Mouse (Mus musculus) thymus, adult 2 months (tissue): ENCODE measurements around the gene Sec31a. TPM values are rescaled to one million over a fixed set of nuclear protein-coding genes. Genes with fewer than 3 reads are reported as not detected.

ENCODE experiments used
- DNase-seq: peaks from one replicate; pipeline ENCODE4 v3.0.0; 2021
- H3K27ac ChIP-seq: fragments of 200-500 bp; 2 replicates; pipeline ENCODE4 v1.5.1; 2012; ENCODE audit warnings: low read length, control low read depth; ENCODE audit not compliant: control insufficient read depth, insufficient read depth
- H3K27me3 ChIP-seq: fragments of 200-500 bp; 2 replicates; pipeline ENCODE4 v1.6.1; 2012; ENCODE audit warnings: mild to moderate bottlenecking, low read length, moderate library complexity, mixed read lengths; ENCODE audit not compliant: control insufficient read depth, insufficient read depth
- H3K36me3 ChIP-seq: fragments of 200-500 bp; 2 replicates; pipeline ENCODE4 v1.6.1; 2012; ENCODE audit warnings: mild to moderate bottlenecking, low read length, moderate library complexity; ENCODE audit not compliant: control insufficient read depth, insufficient read depth
- H3K4me1 ChIP-seq: fragments of 200-500 bp; replicated peaks from 2 replicates; pipeline ENCODE4 v1.6.1; 2012; ENCODE audit warnings: low read length; ENCODE audit not compliant: control insufficient read depth, insufficient read depth
- H3K4me3 ChIP-seq: fragments of 200-500 bp; 2 replicates; pipeline ENCODE4 v1.5.1; 2012; ENCODE audit warnings: mild to moderate bottlenecking, low read length, control low read depth, moderate library complexity; ENCODE audit not compliant: control insufficient read depth, insufficient read depth
- CTCF ChIP-seq: fragments of 200-500 bp; IDR thresholded peaks from 2 replicates; pipeline ENCODE4 v1.5.1; 2012; ENCODE audit warnings: mild to moderate bottlenecking, control low read depth, low read length, moderate library complexity, borderline replicate concordance; ENCODE audit not compliant: control insufficient read depth, poor library complexity, insufficient read depth; ENCODE audit errors: extremely low read depth
- POLR2A ChIP-seq: fragments of 200-500 bp; IDR thresholded peaks from 2 replicates; pipeline ENCODE4 v1.6.1; 2012; ENCODE audit warnings: mild to moderate bottlenecking, low read length, control low read depth, moderate library complexity; ENCODE audit not compliant: control insufficient read depth, poor library complexity, insufficient read depth; ENCODE audit errors: extremely low read depth
- WGBS: fragments of 180-500 bp; shearing (Covaris S2); methylation state at CpG from one replicate; pipeline ENCODE4 v1.1.7; 2018; 5-methylcytosine and 5-hydroxymethylcytosine counted together
- polyA plus RNA-seq: library from polyadenylated mRNA; depleted of rRNA; stranded (reverse); fragments of >200 nt; gene quantifications from 2 replicates; pipeline ENCODE4 v1.2.3, GENCODE M21; 2012; rRNA removed

Gene Sec31a
- polyA plus RNA-seq: 222 and 264 TPM in 2 replicates

- peaks cover 10% of the 10 kb centered on the region for H3K36me3 ChIP-seq
- no peaks in the 10 kb centered on the region for H3K27me3 ChIP-seq
- peak; percentile 97 for DNase-seq
- peak within 1 kb of the TSS; percentile 92 for H3K4me3 ChIP-seq
- under 1% methylated on average over 82 of the region's 82 CpGs for WGBS
- peak within 1 kb of the TSS; percentile 45; the same call in 1 of the 2 replicates for H3K27ac ChIP-seq
- TF ChIP-seq CTCF: peak; percentile 70
- TF ChIP-seq POLR2A: peak; percentile 96
- H3K4me1 ChIP-seq: peaks cover 5% of the 10 kb centered on the region; the same call in 1 of the 2 replicates
Measured at GRCm38 (mm10) chr5:100415761-100416590, at the start of gene Sec31a. TSS of gene Sec31a (minus strand) at chr5:100416234.

GRCm38 (mm10) chr5:100462374-100462773 is 46.3 kb upstream of the Sec31a start:
- no peak for DNase-seq
- H3K36me3 ChIP-seq: peaks cover 12% of the 10 kb centered on the region
- TF ChIP-seq POLR2A (no peak), CTCF (no peak)
- no peak overlapping the region for H3K4me3 ChIP-seq
- no peak overlapping the region for H3K27ac ChIP-seq
- no peaks in the 10 kb centered on the region for H3K27me3 ChIP-seq
- H3K4me1 ChIP-seq: no peaks in the 10 kb centered on the region
- WGBS: 84% methylated on average over 2 of the region's 2 CpGs

- DNase-seq: no peak
- WGBS: 96% methylated on average over 9 of the region's 9 CpGs
- TF ChIP-seq CTCF (no peak), POLR2A (no peak)
- Histone ChIP-seq H3K27ac (no peak overlapping the region), H3K4me1 (no peaks in the 10 kb centered on the region), H3K4me3 (no peak overlapping the region), H3K27me3 (no peaks in the 10 kb centered on the region), H3K36me3 (peaks cover 12% of the 10 kb centered on the region)
Measured at GRCm38 (mm10) chr5:100461526-100461925, 45.5 kb upstream of the Sec31a start.

- no peaks in the 10 kb centered on the region for H3K4me1 ChIP-seq
- 98% methylated on average over 5 of the region's 5 CpGs for WGBS
Measured at GRCm38 (mm10) chr5:100459468-100459867, 43.4 kb upstream of the Sec31a start.

GRCm38 (mm10) chr5:100451871-100452270 is 35.8 kb upstream of the Sec31a start:
- H3K27me3 ChIP-seq: no peaks in the 10 kb centered on the region
- peaks cover 57% of the 10 kb centered on the region for H3K36me3 ChIP-seq
- TF ChIP-seq POLR2A: no peak
- no peak for TF ChIP-seq CTCF
- no peak for DNase-seq
- no peak overlapping the region for H3K4me3 ChIP-seq
- no peaks in the 10 kb centered on the region for H3K4me1 ChIP-seq
- no peak overlapping the region for H3K27ac ChIP-seq
- WGBS: 94% methylated on average over 2 of the region's 2 CpGs

More at GRCm38 (mm10) chr5:100459468-100459867, 43.4 kb upstream of the Sec31a start:
- no peak overlapping the region for H3K27ac ChIP-seq
- H3K36me3 ChIP-seq: peaks cover 12% of the 10 kb centered on the region
- no peak overlapping the region for H3K4me3 ChIP-seq
- no peaks in the 10 kb centered on the region for H3K27me3 ChIP-seq
- DNase-seq: no peak
- no peak for TF ChIP-seq CTCF
- TF ChIP-seq POLR2A: no peak

- H3K4me3 ChIP-seq: no peak overlapping the region
- H3K27ac ChIP-seq: no peak overlapping the region
- H3K4me1 ChIP-seq: no peaks in the 10 kb centered on the region
- H3K27me3 ChIP-seq: no peaks in the 10 kb centered on the region
- no peak for DNase-seq
- TF ChIP-seq CTCF (no peak), POLR2A (no peak)
- peaks cover 3% of the 10 kb centered on the region; the same call in 1 of the 2 replicates for H3K36me3 ChIP-seq
- WGBS: 98% methylated on average over 14 of the region's 14 CpGs
Measured at GRCm38 (mm10) chr5:100438796-100439195, 22.8 kb upstream of the Sec31a start.
